In the genomic region with DNA sequence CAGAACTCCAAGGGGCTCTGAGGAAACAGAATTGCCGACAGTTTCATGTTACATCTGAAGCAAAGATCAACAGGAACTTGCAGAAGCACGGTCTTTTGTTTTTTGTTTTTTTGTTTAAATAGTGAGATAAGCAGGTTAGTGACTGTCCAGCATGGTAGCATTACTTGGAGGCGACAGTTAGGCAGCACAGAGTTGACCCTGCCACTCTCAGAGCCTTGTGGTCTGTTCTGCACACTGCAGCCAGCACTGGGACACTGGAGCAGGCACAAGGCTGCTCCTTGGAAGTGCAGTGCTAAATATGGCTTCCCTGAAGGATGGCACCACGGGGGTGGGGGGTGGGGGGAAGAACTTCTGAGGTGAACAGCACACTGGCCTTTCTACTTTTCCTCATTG, we compare ENCODE assay signal across 20 mouse cellular contexts. TPM values are rescaled to one million over a fixed set of nuclear protein-coding genes. Genes with fewer than 3 reads are reported as not detected.
A peak's percentile ranks its signal among the peaks of the same experiment; 100 is the strongest.
DNase-seq lines count a peak whose midpoint lies in the region; ATAC-seq lines count a peak whose summit lies in the region.
"Had no signal": no experiment of that assay in that cellular context is flagged by ENCODE, and none has a peak within 500 bp of the region (broad histone marks: within the 10 kb centered on the region; RNA-seq: fewer than 3 reads in every experiment).

No protein-coding gene starts in this region.

- 0 out of 2 replicates have a peak overlapping the region, but pooled peaks have one; percentile 38 for H3K27ac ChIP-seq in embryonic facial prominence, embryonic 12.5 days
- H3K27ac ChIP-seq in embryonic facial prominence, embryonic 10.5 days (replicated peaks) = no peak overlapping the region
- H3K27ac ChIP-seq in heart, embryonic 15.5 days = peak overlapping the region; percentile 12; the same call in 1 of the 2 replicates
- H3K27ac ChIP-seq: forebrain, embryonic 13.5 days; hindbrain, embryonic 14.5 days; liver, embryonic 14.5 days; midbrain, embryonic 10.5 days; neural tube, embryonic 13.5 days; stomach, embryonic 15.5 days had no signal

- ATAC-seq in embryonic facial prominence, embryonic 12.5 days (ENCODE audit: insufficient number of reproducible peaks, insufficient read depth, low FRiP score, low TSS enrichment) = no peak
- no peak for ATAC-seq in heart, embryonic 15.5 days (replicated peaks; ENCODE audit: insufficient number of reproducible peaks, insufficient read depth, low FRiP score, low read depth)
- ATAC-seq: forebrain, embryonic 13.5 days; intestine, postnatal 0 days had no signal

- H3K4me3 ChIP-seq in embryonic facial prominence, embryonic 12.5 days = no peak overlapping the region
- no peak overlapping the region for H3K4me3 ChIP-seq in embryonic facial prominence, embryonic 10.5 days
- H3K4me3 ChIP-seq in heart, embryonic 15.5 days = no peak overlapping the region
- H3K4me3 ChIP-seq: forebrain, embryonic 13.5 days; midbrain, embryonic 10.5 days; neural tube, embryonic 13.5 days; stomach, embryonic 15.5 days had no signal

- peaks cover 14% of the 10 kb centered on the region; the same call in 1 of the 2 replicates for H3K36me3 ChIP-seq in embryonic facial prominence, embryonic 12.5 days
- peaks cover 32% of the 10 kb centered on the region for H3K36me3 ChIP-seq in embryonic facial prominence, embryonic 10.5 days (replicated peaks)
- H3K36me3 ChIP-seq in heart, embryonic 15.5 days = no peaks in the 10 kb centered on the region

- no peaks in the 10 kb centered on the region for H3K27me3 ChIP-seq in embryonic facial prominence, embryonic 12.5 days
- H3K27me3 ChIP-seq in embryonic facial prominence, embryonic 10.5 days (replicated peaks; ENCODE audit: low read depth, poor library complexity, severe bottlenecking) = no peaks in the 10 kb centered on the region
- H3K27me3 ChIP-seq in heart, embryonic 15.5 days = no peaks in the 10 kb centered on the region
- H3K27me3 ChIP-seq: CH12.LX; forebrain, embryonic 13.5 days; stomach, embryonic 15.5 days had no signal

- no peak overlapping the region for H3K4me2 ChIP-seq in embryonic facial prominence, embryonic 12.5 days (replicated peaks)
- H3K4me2 ChIP-seq in heart, embryonic 15.5 days = no peak overlapping the region
- H3K4me2 ChIP-seq: forebrain, embryonic 13.5 days; hindbrain, embryonic 14.5 days; neural tube, embryonic 13.5 days; stomach, embryonic 15.5 days had no signal

- intact Hi-C loops in heart, postnatal 14 days (cut with DNase I) = no loop called here

- no peak overlapping the region; the same call in 1 of the 2 replicates for H3K9ac ChIP-seq in embryonic facial prominence, embryonic 12.5 days
- H3K9ac ChIP-seq in heart, embryonic 15.5 days = no peak overlapping the region
- H3K9ac ChIP-seq: forebrain, embryonic 13.5 days; hindbrain, embryonic 14.5 days; liver, embryonic 14.5 days; neural tube, embryonic 13.5 days; stomach, embryonic 15.5 days had no signal

- H3K9me3 ChIP-seq in embryonic facial prominence, embryonic 12.5 days = no peaks in the 10 kb centered on the region
- no peaks in the 10 kb centered on the region for H3K9me3 ChIP-seq in embryonic facial prominence, embryonic 10.5 days
- H3K9me3 ChIP-seq in heart, embryonic 15.5 days (replicated peaks) = no peaks in the 10 kb centered on the region
- H3K9me3 ChIP-seq: forebrain, embryonic 13.5 days; midbrain, embryonic 10.5 days; neural tube, embryonic 13.5 days; stomach, embryonic 15.5 days had no signal

- H3K4me1 ChIP-seq in embryonic facial prominence, embryonic 12.5 days = peaks cover 28% of the 10 kb centered on the region
- H3K4me1 ChIP-seq in embryonic facial prominence, embryonic 10.5 days = peaks cover 44% of the 10 kb centered on the region
- peaks cover 35% of the 10 kb centered on the region for H3K4me1 ChIP-seq in heart, embryonic 15.5 days (replicated peaks)
- H3K4me1 ChIP-seq: forebrain, embryonic 13.5 days had no signal

- no peak for DNase-seq in embryonic facial prominence, embryonic 10.5 days (ENCODE audit: low spot score)
- no peak for DNase-seq in heart, postnatal 14 days
- DNase-seq in kidney, postnatal 10 days = peak; percentile 11
- no peak for DNase-seq in kidney, adult 11 months
- DNase-seq in testis, postnatal 10 days (ENCODE audit: low spot score) = peak; percentile 37
- no peak for DNase-seq in testis, postnatal 14 days (ENCODE audit: low spot score)
- DNase-seq: cerebellum, postnatal 14 days; embryo, embryonic 11 days; lung, postnatal 14 days; thymus, postnatal 14 days had no signal

- 34% methylated on average over 4 of the region's 4 CpGs for WGBS in embryonic facial prominence, embryonic 12.5 days
- WGBS in embryonic facial prominence, embryonic 10.5 days = 43% methylated on average over 4 of the region's 4 CpGs
- WGBS in heart, embryonic 15.5 days = 36% methylated on average over 4 of the region's 4 CpGs

RNA-seq across cellular contexts. Expression of a gene that starts 7.3 kb away (rescaled TPM):
- polyA plus RNA-seq in embryonic facial prominence, embryonic 12.5 days (2016; fragmentation: Nextera tagmentation; extraction: Ambion mirVana) = 24.6 and 26.3 TPM in 2 replicates
- polyA plus RNA-seq in embryonic facial prominence, embryonic 10.5 days (2016; fragmentation: Nextera tagmentation; extraction: Ambion mirVana) = 10.8 and 12.0 TPM in 2 replicates
- polyA plus RNA-seq in heart, embryonic 15.5 days (2015; fragmentation: Nextera tagmentation; extraction: Ambion mirVana) = 6.6 and 8.7 TPM in 2 replicates
- total RNA-seq in heart, postnatal 14 days (2021) = 10 to 100 TPM; 30.3 to 33.3 TPM

Comparison
In these comparisons a context has a peak if more than half of its experiments do, and no peak if none do; other contexts are left out.
1. DNase-seq: peak in kidney, postnatal 10 days (single experiment) and testis, postnatal 10 days (single experiment); none in embryonic facial prominence, embryonic 10.5 days (single experiment), heart, postnatal 14 days (0 of 2), kidney, adult 11 months (single experiment) and testis, postnatal 14 days (single experiment).